Mouse (Mus musculus) liver, embryonic 15.5 days (tissue): ENCODE measurements around the gene Cirbp. TPM values are rescaled to one million over a fixed set of nuclear protein-coding genes. Genes with fewer than 3 reads are reported as not detected.

Experiments
- ATAC-seq: fragments of 200-750 bp; cut with Nextera tagmentation; 2 replicates; pipeline ENCODE4 v1.8.0; 2017; ENCODE audit warnings: moderate number of reproducible peaks, mild to moderate bottlenecking, moderate library complexity; ENCODE audit not compliant: insufficient read depth
- H3K27ac ChIP-seq: fragments of 300-500 bp; sonication (generic); replicated peaks from 2 replicates; pipeline ENCODE4 v1.5.1; 2015; ENCODE audit warnings: mild to moderate bottlenecking, inconsistent platforms
- H3K27me3 ChIP-seq: fragments of 300-500 bp; sonication (generic); 2 replicates; pipeline ENCODE4 v1.6.1; 2015; ENCODE audit warnings: mild to moderate bottlenecking, inconsistent platforms
- H3K36me3 ChIP-seq: fragments of 300-500 bp; sonication (generic); replicated peaks from 2 replicates; pipeline ENCODE4 v1.6.1; 2015; ENCODE audit warnings: moderate library complexity, mild to moderate bottlenecking, inconsistent platforms
- H3K4me1 ChIP-seq: fragments of 300-500 bp; sonication (generic); replicated peaks from 2 replicates; pipeline ENCODE4 v1.6.1; 2015; ENCODE audit warnings: inconsistent platforms
- H3K4me2 ChIP-seq: fragments of 300-500 bp; sonication (generic); 2 replicates; pipeline ENCODE4 v1.6.1; 2015; ENCODE audit warnings: moderate library complexity, mild to moderate bottlenecking, inconsistent platforms
- H3K4me3 ChIP-seq: fragments of 300-500 bp; sonication (generic); replicated peaks from 2 replicates; pipeline ENCODE4 v1.5.1; 2015; ENCODE audit warnings: mild to moderate bottlenecking, inconsistent platforms
- H3K9ac ChIP-seq: fragments of 300-500 bp; sonication (generic); 2 replicates; pipeline ENCODE4 v1.6.1; 2015; ENCODE audit warnings: moderate library complexity, mild to moderate bottlenecking, inconsistent platforms
- H3K9me3 ChIP-seq: fragments of 300-500 bp; sonication (generic); replicated peaks from 2 replicates; pipeline ENCODE4 v1.6.1; 2016; ENCODE audit warnings: inconsistent platforms
- WGBS: fragments of 180-500 bp; shearing (Covaris S2); methylation state at CpG from one replicate; pipeline ENCODE4 v1.1.7; 2015; ENCODE audit warnings: mixed read lengths; ENCODE audit not compliant: insufficient replicate concordance; 5-methylcytosine and 5-hydroxymethylcytosine counted together
- polyA plus RNA-seq: library from polyadenylated mRNA; unstranded; fragments of >200 nt; fragmentation: Nextera tagmentation; extraction: Ambion mirVana; gene quantifications from 2 replicates; pipeline ENCODE4 v1.2.1, GENCODE M21; 2015

Gene Cirbp
- polyA plus RNA-seq, 1 experiment from 2014 or later: 17.0 TPM

- Histone ChIP-seq H3K4me2 (no peak overlapping the region), H3K27ac (no peak overlapping the region), H3K4me3 (no peak overlapping the region), H3K27me3 (peaks cover 98% of the 10 kb centered on the region), H3K36me3 (no peaks in the 10 kb centered on the region), H3K4me1 (peaks cover 14% of the 10 kb centered on the region; the same call in 1 of the 2 replicates), H3K9ac (no peak overlapping the region), H3K9me3 (no peaks in the 10 kb centered on the region)
- ATAC-seq: no peak
- 22% methylated on average over 27 of the region's 27 CpGs for WGBS
Observed at GRCm38 (mm10) chr10:80186649-80187048, 20.9 kb downstream of the Cirbp start.

DNA sequence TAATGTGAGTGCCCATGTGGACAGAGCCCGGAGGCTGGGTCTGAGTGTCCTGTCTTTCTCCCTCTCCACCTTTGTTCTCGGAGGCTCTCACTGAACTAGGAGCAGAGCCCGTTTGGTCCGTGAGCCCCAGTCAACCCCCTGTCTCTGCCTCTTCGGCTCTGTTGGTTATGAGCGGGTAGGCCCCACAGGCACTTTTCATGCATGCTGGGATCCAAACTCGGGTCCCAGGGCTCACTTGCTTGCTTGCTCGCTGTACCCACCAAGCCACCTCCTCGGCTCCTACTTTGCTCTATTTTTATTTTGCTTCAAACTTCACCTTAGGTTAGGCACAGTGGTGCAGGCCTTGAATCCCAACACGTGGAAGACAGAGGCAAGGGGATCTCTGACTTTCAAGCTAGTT lies 22.0 kb downstream of the Cirbp start:
- Histone ChIP-seq H3K36me3 (no peaks in the 10 kb centered on the region), H3K9ac (no peak overlapping the region), H3K4me2 (no peak overlapping the region), H3K4me1 (peaks cover 14% of the 10 kb centered on the region; the same call in 1 of the 2 replicates), H3K4me3 (no peak overlapping the region), H3K27me3 (peaks cover 98% of the 10 kb centered on the region), H3K27ac (no peak overlapping the region), H3K9me3 (no peaks in the 10 kb centered on the region)
- 75% methylated on average over 10 of the region's 10 CpGs for WGBS
- no peak for ATAC-seq

DNA sequence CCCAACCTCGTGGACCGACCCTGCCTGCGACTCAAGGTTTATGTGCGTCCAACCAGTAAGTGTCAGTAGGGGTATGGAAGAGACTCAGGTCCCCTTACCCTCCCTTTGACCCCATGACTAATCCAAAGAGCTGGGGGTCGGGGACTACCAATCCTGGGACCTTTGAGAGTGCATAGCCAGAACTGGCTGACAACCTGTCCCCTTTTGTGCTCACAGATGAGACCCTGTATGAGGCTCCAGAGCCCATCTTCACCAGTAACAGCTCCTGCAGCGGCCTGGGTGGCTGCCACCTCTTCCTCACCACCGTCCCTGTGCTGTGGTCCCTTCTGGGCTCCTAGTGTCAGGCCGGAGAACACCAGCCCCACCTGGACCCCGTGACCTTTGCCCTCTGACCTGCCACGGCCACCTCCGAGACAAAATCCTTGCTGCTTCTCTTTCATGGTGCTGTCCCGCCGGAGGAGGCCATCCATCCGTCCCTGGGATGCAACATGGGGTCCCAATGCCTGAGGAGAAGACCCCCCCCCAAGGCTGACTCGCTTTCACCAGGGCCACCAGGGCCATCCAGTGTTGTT lies 22.8 kb downstream of the Cirbp start:
- H3K4me2 ChIP-seq: no peak overlapping the region
- no peak overlapping the region for H3K9ac ChIP-seq
- H3K36me3 ChIP-seq: no peaks in the 10 kb centered on the region
- peaks cover 98% of the 10 kb centered on the region for H3K27me3 ChIP-seq
- peaks cover 14% of the 10 kb centered on the region; the same call in 1 of the 2 replicates for H3K4me1 ChIP-seq
- no peak overlapping the region for H3K27ac ChIP-seq
- no peak for ATAC-seq
- 62% methylated on average over 15 of the region's 15 CpGs for WGBS
- no peaks in the 10 kb centered on the region for H3K9me3 ChIP-seq
- H3K4me3 ChIP-seq: no peak overlapping the region

GRCm38 (mm10) chr10:80189999-80190398 lies 24.2 kb downstream of the Cirbp start:
- peak overlapping the region; percentile 33 for H3K4me3 ChIP-seq
- peaks cover 14% of the 10 kb centered on the region; the same call in 1 of the 2 replicates for H3K4me1 ChIP-seq
- no peak for ATAC-seq
- H3K9ac ChIP-seq: no peak overlapping the region
- peak overlapping the region; percentile 56 for H3K4me2 ChIP-seq
- H3K36me3 ChIP-seq: no peaks in the 10 kb centered on the region
- WGBS: 5% methylated on average over 21 of the region's 21 CpGs
- no peaks in the 10 kb centered on the region for H3K9me3 ChIP-seq
- H3K27me3 ChIP-seq: peaks cover 98% of the 10 kb centered on the region
- H3K27ac ChIP-seq: no peak overlapping the region

GRCm38 (mm10) chr10:80190491-80191051 lies 24.8 kb downstream of the Cirbp start:
- Histone ChIP-seq H3K9me3 (no peaks in the 10 kb centered on the region), H3K4me1 (peaks cover 14% of the 10 kb centered on the region; the same call in 1 of the 2 replicates), H3K27ac (no peak overlapping the region), H3K9ac (no peak overlapping the region), H3K36me3 (no peaks in the 10 kb centered on the region), H3K4me2 (peak overlapping the region; percentile 56), H3K4me3 (peak overlapping the region; percentile 33), H3K27me3 (peaks cover 92% of the 10 kb centered on the region)
- WGBS: under 1% methylated on average over 48 of the region's 48 CpGs
- ATAC-seq: no peak

GRCm38 (mm10) chr10:80193976-80194375 lies 28.2 kb downstream of the Cirbp start:
- no peak overlapping the region for H3K4me2 ChIP-seq
- H3K4me3 ChIP-seq: no peak overlapping the region
- H3K9ac ChIP-seq: no peak overlapping the region
- H3K36me3 ChIP-seq: no peaks in the 10 kb centered on the region
- no peak for ATAC-seq
- H3K27ac ChIP-seq: no peak overlapping the region
- H3K4me1 ChIP-seq: peaks cover 14% of the 10 kb centered on the region; the same call in 1 of the 2 replicates
- peaks cover 62% of the 10 kb centered on the region for H3K27me3 ChIP-seq
- no peaks in the 10 kb centered on the region for H3K9me3 ChIP-seq
- 53% methylated on average over 6 of the region's 6 CpGs for WGBS

GRCm38 (mm10) chr10:80194441-80194840 lies 28.7 kb downstream of the Cirbp start:
- no peaks in the 10 kb centered on the region for H3K9me3 ChIP-seq
- no peak overlapping the region for H3K4me2 ChIP-seq
- H3K9ac ChIP-seq: no peak overlapping the region
- H3K27me3 ChIP-seq: peaks cover 57% of the 10 kb centered on the region
- 57% methylated on average over 8 of the region's 8 CpGs for WGBS
- ATAC-seq: no peak
- H3K4me3 ChIP-seq: no peak overlapping the region
- peaks cover 14% of the 10 kb centered on the region; the same call in 1 of the 2 replicates for H3K4me1 ChIP-seq
- no peak overlapping the region for H3K27ac ChIP-seq
- no peaks in the 10 kb centered on the region for H3K36me3 ChIP-seq

GRCm38 (mm10) chr10:80196167-80196566 lies 30.4 kb downstream of the Cirbp start:
- Histone ChIP-seq H3K4me3 (no peak overlapping the region), H3K4me2 (no peak overlapping the region), H3K27ac (no peak overlapping the region), H3K36me3 (no peaks in the 10 kb centered on the region), H3K27me3 (peaks cover 46% of the 10 kb centered on the region), H3K9ac (no peak overlapping the region), H3K4me1 (no peaks in the 10 kb centered on the region), H3K9me3 (no peaks in the 10 kb centered on the region)
- no peak for ATAC-seq
- WGBS: 81% methylated on average over 1 of the region's 1 CpGs

DNA sequence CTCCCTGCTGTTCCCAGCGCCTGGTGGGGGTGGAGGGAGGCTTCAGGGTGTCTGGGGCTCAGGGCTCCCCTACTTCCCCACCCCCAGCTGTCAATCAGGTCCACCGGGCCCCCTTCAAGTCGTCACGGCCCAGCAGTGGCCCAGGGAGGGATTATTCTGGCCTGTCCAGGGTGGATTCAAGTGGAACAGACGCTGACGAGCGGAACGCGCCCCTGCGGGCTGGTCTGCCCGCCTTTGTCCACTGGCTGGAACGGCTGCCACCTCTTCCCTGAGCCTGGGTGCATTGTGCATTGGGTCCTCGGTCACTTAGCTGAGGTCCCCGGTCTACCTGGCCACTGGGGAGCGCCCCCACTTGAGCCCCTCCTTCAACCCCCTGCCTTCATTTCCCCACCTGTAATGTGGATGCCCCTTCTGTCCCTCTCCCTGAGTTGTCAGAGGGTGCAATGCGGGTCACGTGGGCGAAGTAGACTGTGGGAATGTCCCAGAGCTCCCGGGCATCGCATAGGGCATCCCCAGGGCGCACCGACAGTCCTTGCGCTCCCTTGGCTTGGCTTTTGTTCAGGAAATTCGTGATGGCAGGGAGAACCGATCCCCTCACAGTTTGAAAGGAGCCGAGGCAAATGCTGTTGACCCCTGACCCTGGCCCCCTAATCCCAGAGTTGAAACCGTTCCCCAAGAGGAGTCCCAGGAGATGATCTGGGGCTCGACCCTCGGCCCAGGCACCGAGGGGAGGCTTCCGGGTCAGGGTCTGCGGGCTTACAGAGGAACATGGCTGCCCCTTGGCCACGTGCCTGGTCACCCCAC lies 31.2 kb downstream of the Cirbp start:
- Histone ChIP-seq H3K4me2 (no peak overlapping the region), H3K4me3 (no peak overlapping the region), H3K9ac (no peak overlapping the region), H3K36me3 (no peaks in the 10 kb centered on the region), H3K4me1 (no peaks in the 10 kb centered on the region), H3K9me3 (no peaks in the 10 kb centered on the region), H3K27me3 (peaks cover 38% of the 10 kb centered on the region), H3K27ac (no peak overlapping the region)
- 73% methylated on average over 33 of the region's 33 CpGs for WGBS
- ATAC-seq: no peak

GRCm38 (mm10) chr10:80199440-80200008 lies 33.7 kb downstream of the Cirbp start:
- Histone ChIP-seq H3K27ac (no peak overlapping the region), H3K4me2 (no peak overlapping the region), H3K27me3 (peaks cover 18% of the 10 kb centered on the region), H3K9me3 (no peaks in the 10 kb centered on the region), H3K9ac (no peak overlapping the region), H3K36me3 (no peaks in the 10 kb centered on the region), H3K4me1 (no peaks in the 10 kb centered on the region), H3K4me3 (no peak overlapping the region)
- ATAC-seq: peak; percentile 65
- 48% methylated on average over 3 of the region's 3 CpGs for WGBS

- H3K9ac ChIP-seq: no peak overlapping the region
- no peaks in the 10 kb centered on the region for H3K36me3 ChIP-seq
- no peak overlapping the region for H3K4me2 ChIP-seq
- H3K9me3 ChIP-seq: no peaks in the 10 kb centered on the region
- no peak overlapping the region for H3K4me3 ChIP-seq
- no peak for ATAC-seq
- H3K4me1 ChIP-seq: no peaks in the 10 kb centered on the region
- no peak overlapping the region for H3K27ac ChIP-seq
- 67% methylated on average over 6 of the region's 6 CpGs for WGBS
- H3K27me3 ChIP-seq: peaks cover 19% of the 10 kb centered on the region
Observed at GRCm38 (mm10) chr10:80200485-80200884, 34.7 kb downstream of the Cirbp start.
